Mouse (Mus musculus) heart, postnatal 0 days (tissue): ENCODE data around the gene 1700016D06Rik.

Source experiments
- CTCF ChIP-seq: IDR thresholded peaks from 2 replicates; pipeline ENCODE4 v1.5.1; 2016; ENCODE audit warnings: antibody characterized with exemption, control low read depth, low read depth
- EP300 ChIP-seq: IDR thresholded peaks from 2 replicates; pipeline ENCODE4 v1.6.1; 2016; ENCODE audit warnings: antibody characterized with exemption, low read depth

- TF ChIP-seq CTCF = no peak
- no peak for TF ChIP-seq EP300
Measured at GRCm38 (mm10) chr8:11619091-11619490, 81.8 kb downstream of the 1700016D06Rik start.
